Mouse (Mus musculus) liver, adult 2 months (tissue): ENCODE measurements around the gene Slc9a5.

Experiments used
- CTCF ChIP-seq: fragments of 200-500 bp; IDR thresholded peaks from 2 replicates; pipeline ENCODE4 v1.5.1; 2011; ENCODE audit warnings: low read depth, low read length, control low read depth
- POLR2A ChIP-seq: fragments of 200-500 bp; IDR thresholded peaks from 2 replicates; pipeline ENCODE4 v1.6.1; 2011; ENCODE audit warnings: low read length, control low read depth; ENCODE audit not compliant: insufficient read depth; ENCODE audit errors: extremely low read depth

DNA sequence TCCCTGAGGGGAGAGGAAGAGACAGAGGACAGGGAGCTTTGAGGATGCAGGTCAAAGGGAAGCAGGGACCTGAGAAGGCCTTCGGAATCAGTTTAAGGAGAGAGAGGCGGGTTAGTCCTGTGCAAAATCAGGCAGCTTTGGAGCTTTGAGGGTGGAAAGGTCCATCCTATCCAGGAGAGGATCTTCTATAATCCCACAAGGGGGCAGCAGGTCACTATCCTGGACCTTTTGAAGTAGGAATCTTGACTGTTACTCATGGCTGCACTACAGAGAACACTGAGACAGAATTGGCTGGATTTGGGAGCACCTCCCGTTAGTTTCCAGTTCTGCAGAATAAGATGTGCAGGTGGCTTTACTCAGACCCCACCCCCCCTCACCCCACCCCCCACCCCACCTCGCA, 11.0 kb downstream of the Slc9a5 start:
- TF ChIP-seq CTCF (no peak), POLR2A (no peak)
